Mouse (Mus musculus): ENCODE measurements at regions not wholly inside any gene's neighbourhood (a gene's known extent, or its start where the extent isn't known, plus 50 kb on each side); places are given as distances from the start of the nearest gene placed in this dataset.

GRCm38 (mm10) chr1:128680538-128680937 is 88.4 kb upstream of the Cxcr4 start:
- TF ChIP-seq CTCF (IDR thresholded peaks at IDR 0.05; ENCODE audit: borderline replicate concordance, insufficient read depth, low read length) (no peak), POLR2A (IDR thresholded peaks at IDR 0.05; ENCODE audit: low read depth, low read length) (no peak)
